ENCODE assay signal across 8 mouse cellular contexts in genomic region chr17:28026111-28026872, GRCm38 (mm10). TPM values are rescaled to one million over a fixed set of nuclear protein-coding genes. Genes with fewer than 3 reads are reported as not detected.
A peak's percentile ranks its signal among the peaks of the same experiment; 100 is the strongest.
DNase-seq lines count a peak whose midpoint lies in the region; ATAC-seq lines count a peak whose summit lies in the region.

No protein-coding gene starts in this region.

- H3K27ac ChIP-seq in hindbrain, embryonic 16.5 days (ENCODE audit: low read depth, low read length), result peak overlapping the region; percentile 55; the same call in 1 of the 2 replicates
- peak overlapping the region; percentile 59; the same call in 1 of the 2 replicates for H3K27ac ChIP-seq in liver, embryonic 15.5 days (replicated peaks)
- H3K27ac ChIP-seq in stomach, embryonic 16.5 days (ENCODE audit: low read length), result peak overlapping the region; percentile 88

- 76% methylated on average over 14 of the region's 14 CpGs for WGBS in hindbrain, embryonic 16.5 days
- WGBS in liver, embryonic 15.5 days (ENCODE audit: insufficient replicate concordance), result 63% methylated on average over 14 of the region's 14 CpGs
- 58% methylated on average over 14 of the region's 14 CpGs for WGBS in stomach, embryonic 16.5 days

- no peak overlapping the region for H3K9ac ChIP-seq in hindbrain, embryonic 16.5 days (ENCODE audit: low read depth, low read length)
- no peak overlapping the region for H3K9ac ChIP-seq in liver, embryonic 15.5 days
- peak overlapping the region; percentile 51 for H3K9ac ChIP-seq in stomach, embryonic 16.5 days (ENCODE audit: low read length)

- no peaks in the 10 kb centered on the region for H3K36me3 ChIP-seq in hindbrain, embryonic 16.5 days (ENCODE audit: control insufficient read depth, insufficient read depth, low read length)
- 0 out of 2 replicates have a peak, but pooled peaks cover 3% of the 10 kb centered on the region for H3K36me3 ChIP-seq in liver, embryonic 15.5 days (replicated peaks)
- no peaks in the 10 kb centered on the region for H3K36me3 ChIP-seq in stomach, embryonic 16.5 days (ENCODE audit: control insufficient read depth, insufficient read depth, low read length)

- H3K4me2 ChIP-seq in hindbrain, embryonic 16.5 days (ENCODE audit: low read length), result no peak overlapping the region
- H3K4me2 ChIP-seq in liver, embryonic 15.5 days, result no peak overlapping the region; the same call in 1 of the 2 replicates
- no peak overlapping the region for H3K4me2 ChIP-seq in stomach, embryonic 16.5 days (ENCODE audit: low read depth, low read length)

- H3K27me3 ChIP-seq in hindbrain, embryonic 16.5 days (replicated peaks; ENCODE audit: control insufficient read depth, insufficient read depth, low read length), result no peaks in the 10 kb centered on the region
- H3K27me3 ChIP-seq in liver, embryonic 15.5 days, result no peaks in the 10 kb centered on the region
- H3K27me3 ChIP-seq in stomach, embryonic 16.5 days (ENCODE audit: control insufficient read depth, insufficient read depth, low read length), result no peaks in the 10 kb centered on the region

- peak; percentile 49; the same call in 1 of the 2 replicates for ATAC-seq in hindbrain, embryonic 16.5 days
- peak; percentile 51 for ATAC-seq in liver, embryonic 15.5 days (ENCODE audit: insufficient read depth)
- 0 out of 2 replicates have a peak, but pooled peaks have one; percentile 19 for ATAC-seq in stomach, embryonic 16.5 days (ENCODE audit: insufficient read depth, low FRiP score)

- H3K9me3 ChIP-seq in hindbrain, embryonic 16.5 days (ENCODE audit: control insufficient read depth, low read length), result no peaks in the 10 kb centered on the region
- H3K9me3 ChIP-seq in liver, embryonic 15.5 days (replicated peaks), result no peaks in the 10 kb centered on the region
- H3K9me3 ChIP-seq in stomach, embryonic 16.5 days (replicated peaks; ENCODE audit: control insufficient read depth, low read length), result no peaks in the 10 kb centered on the region

- DNase-seq in right cerebral cortex, postnatal 10 days (ENCODE audit: low spot score in 2 of 2), result peak; percentile 62 to 74
- no peak for DNase-seq in right cerebral cortex, postnatal 25 days
- no peak for DNase-seq in frontal cortex, adult 2 months (ENCODE audit: extremely low spot score in 1 of 2, low spot score in 1 of 2)
- DNase-seq in cerebellum, adult 11-12 months, result no peak
- no peak for DNase-seq in retina, postnatal 1 day

- H3K4me3 ChIP-seq in hindbrain, embryonic 16.5 days (ENCODE audit: low read length), result no peak overlapping the region
- H3K4me3 ChIP-seq in liver, embryonic 15.5 days (replicated peaks), result no peak overlapping the region
- no peak overlapping the region for H3K4me3 ChIP-seq in stomach, embryonic 16.5 days (replicated peaks; ENCODE audit: low read length)

- peaks cover 27% of the 10 kb centered on the region for H3K4me1 ChIP-seq in hindbrain, embryonic 16.5 days (ENCODE audit: control insufficient read depth, insufficient read depth, low read depth, low read length)
- H3K4me1 ChIP-seq in liver, embryonic 15.5 days (replicated peaks), result peaks cover 46% of the 10 kb centered on the region
- peaks cover 58% of the 10 kb centered on the region for H3K4me1 ChIP-seq in stomach, embryonic 16.5 days (ENCODE audit: control insufficient read depth, insufficient read depth, low read length)

RNA-seq across cellular contexts. Expression of gene Tcp11, which starts 54.1 kb away (rescaled TPM):
- 1.4 and 1.6 TPM in 2 replicates for polyA plus RNA-seq in hindbrain, embryonic 16.5 days (2015; fragmentation: Nextera tagmentation; extraction: Ambion mirVana)
- polyA plus RNA-seq in liver, embryonic 15.5 days (2015; fragmentation: Nextera tagmentation; extraction: Ambion mirVana), result 0.17 and 0.18 TPM in 2 replicates
- 1.1 and 1.9 TPM in 2 replicates for polyA plus RNA-seq in stomach, embryonic 16.5 days (2015; fragmentation: Nextera tagmentation; extraction: Ambion mirVana)
- polyA plus RNA-seq in frontal cortex, adult 2 months (2012; rRNA removed), result 0.55 and 1.0 TPM in 2 replicates

Comparison
In these comparisons a context has a peak if more than half of its experiments do, and no peak if none do; other contexts are left out.
1. DNase-seq: peak in right cerebral cortex, postnatal 10 days (2 of 2); none in right cerebral cortex, postnatal 25 days (single experiment), frontal cortex, adult 2 months (0 of 2), cerebellum, adult 11-12 months (single experiment) and retina, postnatal 1 day (single experiment).
2. Peak in every context shown above with its lines, with median percentiles within 50 percentile points of each other: ATAC-seq and H3K27ac ChIP-seq.